Mouse (Mus musculus): ENCODE measurements at regions not wholly inside any gene's neighbourhood (a gene's known extent, or its start where the extent isn't known, plus 50 kb on each side); places are given as distances from the start of the nearest gene placed in this dataset.
"Not testable (repeated sequence)": the region's sequence is repeated elsewhere in the genome, so short reads cannot be mapped to it uniquely, and the experiment has no call there.

DNA sequence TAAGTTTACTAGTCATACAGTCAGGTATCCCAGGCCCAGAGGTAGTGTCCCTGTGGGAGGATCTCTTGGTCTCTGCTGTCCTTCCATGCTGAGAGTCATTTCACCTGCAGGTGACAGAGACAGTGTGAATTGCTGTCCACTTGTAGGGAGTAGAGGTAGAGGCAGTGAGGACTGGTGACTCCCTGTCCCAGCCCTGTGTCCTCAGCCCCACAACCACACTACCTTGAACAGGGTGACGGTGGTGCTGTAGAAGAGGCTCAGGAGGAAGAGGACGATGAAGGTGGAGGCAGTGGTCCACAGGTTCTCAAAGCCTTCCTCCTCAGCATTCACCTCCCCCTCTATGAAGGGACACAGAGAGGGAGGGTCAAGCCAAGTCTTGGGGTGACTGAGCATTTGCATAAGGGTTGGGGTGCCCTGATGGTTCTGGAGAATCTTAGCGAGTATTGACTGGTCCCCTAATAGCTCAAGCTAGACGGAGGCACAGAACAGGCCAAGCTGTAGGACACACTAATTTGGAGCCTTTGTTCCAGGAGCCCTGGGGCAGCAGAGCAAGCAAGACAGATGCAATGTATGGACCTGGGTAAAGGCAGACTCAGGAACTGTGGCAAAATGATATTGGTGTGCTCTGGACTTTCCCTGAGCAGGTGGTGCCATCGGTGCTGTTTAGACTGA, 70.4 kb upstream of the Adam6b start:
- DNase-seq (ENCODE audit: low spot score) (no peak), ATAC-seq (replicated peaks; ENCODE audit: low FRiP score, low read depth) (no peak)
- no peak for TF ChIP-seq CTCF (IDR thresholded peaks at IDR 0.05; ENCODE audit: low read depth)
- Histone ChIP-seq H3K27me3 (ENCODE audit: insufficient read depth, low read length) (no peaks in the 10 kb centered on the region), H3K36me3 (ENCODE audit: insufficient read depth, low read length) (no peaks in the 10 kb centered on the region), H3K9ac (ENCODE audit: low read depth, low read length) (no peak overlapping the region), H3K4me3 (replicated peaks; ENCODE audit: low read depth, low read length) (no peak overlapping the region), H3K9me3 (replicated peaks; ENCODE audit: low read length) (no peaks in the 10 kb centered on the region), H3K27ac (no peak overlapping the region), H3K4me2 (ENCODE audit: low read length) (no peak overlapping the region), H3K4me1 (replicated peaks; ENCODE audit: insufficient read depth, low read length) (no peaks in the 10 kb centered on the region)
- WGBS: 83% methylated on average over 5 of the region's 5 CpGs

- Histone ChIP-seq H3K4me2 (ENCODE audit: low read length) (no peak overlapping the region), H3K4me1 (replicated peaks; ENCODE audit: insufficient read depth, low read length) (no peaks in the 10 kb centered on the region), H3K27me3 (ENCODE audit: insufficient read depth, low read length) (no peaks in the 10 kb centered on the region), H3K4me3 (replicated peaks; ENCODE audit: low read depth, low read length) (no peak overlapping the region), H3K36me3 (ENCODE audit: insufficient read depth, low read length) (no peaks in the 10 kb centered on the region), H3K9ac (ENCODE audit: low read depth, low read length) (no peak overlapping the region), H3K9me3 (replicated peaks; ENCODE audit: low read length) (no peaks in the 10 kb centered on the region), H3K27ac (no peak overlapping the region)
- no peak for DNase-seq (ENCODE audit: low spot score)
- no peak for ATAC-seq (replicated peaks; ENCODE audit: low FRiP score, low read depth)
- 83% methylated on average over 9 of the region's 9 CpGs for WGBS
- no peak for TF ChIP-seq CTCF (IDR thresholded peaks at IDR 0.05; ENCODE audit: low read depth)
Observed at GRCm38 (mm10) chr12:113420721-113421305, 68.5 kb upstream of the Adam6b start.

DNA sequence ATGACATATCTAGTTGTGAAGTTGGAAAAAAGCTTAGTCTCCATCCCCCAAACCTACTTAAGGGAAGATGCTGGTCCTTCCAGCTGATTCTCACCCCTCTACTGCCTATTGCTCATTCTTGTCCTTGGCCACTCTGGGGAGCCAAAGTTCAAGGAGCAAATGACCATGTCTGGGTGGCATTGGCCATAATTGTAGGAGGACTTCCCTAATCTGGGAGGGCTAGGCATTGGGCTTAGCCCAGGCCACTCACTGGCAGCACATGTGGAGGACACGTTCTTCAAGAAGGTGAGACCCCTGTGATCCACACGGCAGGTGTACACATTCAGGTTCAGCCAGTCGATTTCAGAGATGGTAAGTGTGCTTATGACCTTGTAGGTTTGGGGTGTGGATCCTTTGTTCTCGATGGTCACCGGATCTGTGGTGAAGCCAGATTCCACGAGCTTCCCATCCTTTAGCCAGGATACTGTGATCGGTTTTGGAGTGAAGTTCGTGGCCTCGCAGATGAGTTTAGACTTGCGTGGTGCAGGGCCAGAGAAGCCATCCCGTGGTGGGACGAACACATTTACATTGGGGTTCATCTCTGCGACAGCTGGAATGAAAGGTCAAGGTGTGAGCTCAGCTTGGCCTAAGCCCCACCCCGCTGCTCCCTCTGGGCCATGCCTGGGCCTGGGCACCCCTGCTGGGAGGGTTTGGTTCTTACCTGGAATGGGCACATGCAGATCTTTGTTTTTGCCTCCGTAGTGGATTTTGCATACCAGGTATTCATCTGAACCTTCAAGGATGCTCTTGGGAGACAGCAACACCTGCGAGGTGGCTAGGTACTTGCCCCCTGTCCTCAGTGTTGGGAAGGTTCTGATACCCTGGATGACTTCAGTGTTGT, 67.4 kb upstream of the Adam6b start:
- TF ChIP-seq CTCF (IDR thresholded peaks at IDR 0.05; ENCODE audit: low read depth): no peak
- Histone ChIP-seq H3K4me3 (replicated peaks; ENCODE audit: low read depth, low read length) (no peak overlapping the region), H3K4me2 (ENCODE audit: low read length) (no peak overlapping the region), H3K27me3 (ENCODE audit: insufficient read depth, low read length) (no peaks in the 10 kb centered on the region), H3K4me1 (replicated peaks; ENCODE audit: insufficient read depth, low read length) (no peaks in the 10 kb centered on the region), H3K9ac (ENCODE audit: low read depth, low read length) (no peak overlapping the region), H3K27ac (no peak overlapping the region), H3K36me3 (ENCODE audit: insufficient read depth, low read length) (no peaks in the 10 kb centered on the region), H3K9me3 (replicated peaks; ENCODE audit: low read length) (no peaks in the 10 kb centered on the region)
- DNase-seq (ENCODE audit: low spot score) (no peak), ATAC-seq (replicated peaks; ENCODE audit: low FRiP score, low read depth) (no peak)
- WGBS: 83% methylated on average over 16 of the region's 16 CpGs

GRCm38 (mm10) chr12:113422736-113423254, 66.5 kb upstream of the Adam6b start:
- 78% methylated on average over 5 of the region's 5 CpGs for WGBS
- H3K27ac ChIP-seq: no peak overlapping the region
- H3K27me3 ChIP-seq (ENCODE audit: insufficient read depth, low read length): no peaks in the 10 kb centered on the region
- no peaks in the 10 kb centered on the region for H3K9me3 ChIP-seq (replicated peaks; ENCODE audit: low read length)
- no peaks in the 10 kb centered on the region for H3K4me1 ChIP-seq (replicated peaks; ENCODE audit: insufficient read depth, low read length)
- no peak overlapping the region for H3K9ac ChIP-seq (ENCODE audit: low read depth, low read length)
- DNase-seq (ENCODE audit: low spot score) (no peak), ATAC-seq (replicated peaks; ENCODE audit: low FRiP score, low read depth) (0 out of 2 replicates have a peak, but pooled peaks have one; percentile 25)
- no peak overlapping the region for H3K4me2 ChIP-seq (ENCODE audit: low read length)
- H3K36me3 ChIP-seq (ENCODE audit: insufficient read depth, low read length): no peaks in the 10 kb centered on the region
- TF ChIP-seq CTCF (IDR thresholded peaks at IDR 0.05; ENCODE audit: low read depth): no peak
- H3K4me3 ChIP-seq (replicated peaks; ENCODE audit: low read depth, low read length): no peak overlapping the region

GRCm38 (mm10) chr12:113423736-113424597, 65.3 kb upstream of the Adam6b start:
- no peaks in the 10 kb centered on the region for H3K27me3 ChIP-seq (ENCODE audit: insufficient read depth, low read length)
- ATAC-seq (replicated peaks; ENCODE audit: low FRiP score, low read depth): 0 out of 2 replicates have a peak, but pooled peaks have one; percentile 13
- H3K9me3 ChIP-seq (replicated peaks; ENCODE audit: low read length): no peaks in the 10 kb centered on the region
- DNase-seq (ENCODE audit: low spot score): no peak
- whole genome bisulfite sequencing: 85% methylated on average over 6 of the region's 6 CpGs
- no peaks in the 10 kb centered on the region for H3K4me1 ChIP-seq (replicated peaks; ENCODE audit: insufficient read depth, low read length)
- H3K9ac ChIP-seq (ENCODE audit: low read depth, low read length): no peak overlapping the region
- H3K4me3 ChIP-seq (replicated peaks; ENCODE audit: low read depth, low read length): no peak overlapping the region
- no peak for TF ChIP-seq CTCF (IDR thresholded peaks at IDR 0.05; ENCODE audit: low read depth)
- H3K36me3 ChIP-seq (ENCODE audit: insufficient read depth, low read length): no peaks in the 10 kb centered on the region
- no peak overlapping the region for H3K27ac ChIP-seq
- H3K4me2 ChIP-seq (ENCODE audit: low read length): no peak overlapping the region

GRCm38 (mm10) chr12:113424598-113425208, 64.6 kb upstream of the Adam6b start:
- ATAC-seq (replicated peaks; ENCODE audit: low FRiP score, low read depth); DNase-seq (ENCODE audit: low spot score); H3K4me3 ChIP-seq (replicated peaks; ENCODE audit: low read depth, low read length); H3K9ac ChIP-seq (ENCODE audit: low read depth, low read length); H3K9me3 ChIP-seq (replicated peaks; ENCODE audit: low read length); H3K4me1 ChIP-seq (replicated peaks; ENCODE audit: insufficient read depth, low read length); H3K4me2 ChIP-seq (ENCODE audit: low read length); H3K27me3 ChIP-seq (ENCODE audit: insufficient read depth, low read length); H3K27ac ChIP-seq; H3K36me3 ChIP-seq (ENCODE audit: insufficient read depth, low read length): not testable (repeated sequence)

Data from kidney, postnatal 0 days (tissue).